Mouse (Mus musculus) testis, adult 2 months (tissue): ENCODE measurements around the gene Hoxb6.

Experiments used
- CTCF ChIP-seq: fragments of 200-500 bp; IDR thresholded peaks from 2 replicates; pipeline ENCODE4 v1.5.1; 2012; ENCODE audit warnings: low read depth, mild to moderate bottlenecking, inconsistent platforms, low read length, moderate library complexity; ENCODE audit not compliant: control insufficient read depth, insufficient read depth, insufficient replicate concordance
- POLR2A ChIP-seq: fragments of 200-500 bp; IDR thresholded peaks from 2 replicates; pipeline ENCODE4 v1.6.1; 2012; ENCODE audit warnings: low read depth, mild to moderate bottlenecking, inconsistent platforms, low read length, moderate library complexity; ENCODE audit not compliant: control insufficient read depth

DNA sequence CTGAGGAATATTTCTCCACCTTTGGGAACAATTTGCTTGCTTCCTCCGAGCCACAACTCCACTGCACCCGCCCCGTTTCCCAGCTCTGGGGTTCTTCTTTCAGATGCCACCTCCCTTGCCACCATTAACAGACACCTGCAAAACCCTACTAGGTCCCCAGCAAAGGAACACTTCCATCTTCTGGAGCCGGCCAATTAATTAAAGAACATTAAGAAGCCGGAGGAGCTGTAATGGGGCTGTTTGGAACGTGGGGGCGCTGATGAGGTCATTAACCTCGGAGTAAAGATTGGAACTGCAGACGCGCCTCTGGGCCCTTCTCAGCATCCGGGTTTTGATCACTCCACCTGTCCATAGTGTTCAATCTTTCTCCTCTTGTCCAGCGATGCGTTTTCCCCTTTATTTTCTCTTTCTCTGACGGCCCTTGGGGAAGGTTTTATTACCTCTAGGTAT, 36.3 kb upstream of the Hoxb6 start:
- TF ChIP-seq CTCF: no peak
- TF ChIP-seq POLR2A: no peak
